Mouse (Mus musculus): ENCODE results near the gene Aatk.

Gene Aatk

DNA sequence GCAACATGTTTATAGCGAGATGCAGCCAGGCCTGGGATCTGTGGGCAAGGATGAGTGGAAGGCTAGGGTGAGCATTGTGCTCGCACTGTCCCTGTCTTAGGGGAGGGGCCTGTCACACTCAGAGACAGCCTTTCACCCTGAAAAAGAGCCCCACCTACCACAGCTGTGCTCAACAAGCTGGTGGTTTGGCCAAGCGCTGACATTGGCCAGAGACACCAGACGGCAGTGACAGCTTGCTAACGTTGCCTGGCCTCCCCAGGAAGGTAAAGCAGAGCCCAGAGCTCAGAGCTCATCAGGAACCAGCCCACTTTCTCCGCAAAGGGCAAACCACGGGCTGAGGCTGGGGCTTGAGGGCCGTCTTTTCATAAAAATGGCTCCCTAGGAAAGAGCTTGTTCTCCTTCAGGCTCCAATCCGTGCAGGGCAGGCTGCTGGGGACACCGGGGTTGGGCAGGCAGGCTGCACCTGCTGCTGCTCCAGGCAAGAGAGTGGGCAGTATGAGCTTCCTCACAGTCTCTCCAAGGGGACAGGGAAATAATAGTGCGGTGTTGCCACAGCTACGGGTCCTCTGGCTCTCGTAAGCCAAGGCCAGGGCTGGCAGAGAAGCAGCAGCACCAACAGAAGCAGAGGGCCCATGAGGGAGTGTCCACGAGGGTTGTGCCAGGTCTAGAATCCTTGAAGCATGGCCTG, 4.3 kb upstream of the Aatk start:
- no peak for DNase-seq

GRCm38 (mm10) chr11:120049067-120049466, 2.1 kb upstream of the Aatk start:
- DNase-seq: no peak

DNA sequence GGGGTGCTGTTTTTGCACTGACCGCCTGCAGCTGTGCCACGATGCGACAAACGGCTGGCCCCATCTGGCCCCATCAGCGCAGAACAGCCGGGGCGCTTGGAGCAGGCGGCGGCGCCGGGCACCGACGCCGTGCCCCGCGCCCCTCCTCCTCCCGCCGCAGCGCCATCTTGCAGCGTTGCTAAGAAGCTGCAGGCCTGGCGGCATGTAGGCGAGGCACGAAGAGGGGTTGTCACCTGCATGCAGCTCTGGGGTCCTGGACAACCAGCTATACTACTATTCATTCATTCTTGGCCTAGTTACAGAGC, 1.2 kb upstream of the Aatk start:
- no peak for DNase-seq

- DNase-seq: no peak
Observed at GRCm38 (mm10) chr11:120047531-120048251, 724 bp upstream of the Aatk start.

GRCm38 (mm10) chr11:120045839-120046552, 971 bp downstream of the Aatk start:
- no peak for DNase-seq

- DNase-seq: no peak
Observed at GRCm38 (mm10) chr11:120045341-120045740, 1.6 kb downstream of the Aatk start.

DNA sequence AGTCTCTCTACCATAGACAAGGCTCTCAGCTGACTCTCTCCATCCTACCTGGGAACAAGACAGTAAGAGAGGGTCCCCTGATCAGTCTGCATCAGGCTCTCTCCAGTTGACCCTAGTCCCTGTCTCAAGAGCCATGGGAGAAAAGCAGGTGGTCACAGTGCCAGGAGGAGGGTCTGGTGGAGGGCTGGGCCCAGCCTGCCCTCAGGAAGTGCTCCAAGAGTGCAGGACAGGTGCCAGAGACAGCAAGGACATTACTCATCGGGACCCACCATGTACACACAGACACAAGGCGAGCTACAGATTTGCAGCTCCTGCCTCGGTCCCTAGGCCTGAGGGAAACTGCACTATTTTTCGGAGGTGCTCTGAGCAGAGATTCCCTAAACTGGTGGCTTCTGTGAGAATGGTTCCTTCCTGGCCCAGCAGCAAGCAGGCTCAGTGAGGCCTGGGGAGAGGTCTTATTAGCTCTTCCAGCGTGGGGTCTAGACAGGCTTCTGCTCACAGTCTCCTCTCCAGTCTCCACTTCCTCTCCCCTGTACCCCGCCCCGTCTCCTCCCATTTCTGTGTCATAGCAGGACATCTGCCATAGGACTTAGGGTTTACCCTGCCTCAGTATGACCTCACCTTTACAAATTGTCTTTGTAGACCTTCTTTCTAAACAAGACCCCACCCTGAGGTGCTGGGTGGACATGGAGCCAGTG, 4.7 kb downstream of the Aatk start:
- DNase-seq: no peak

- no peak for DNase-seq
Observed at GRCm38 (mm10) chr11:120041191-120042123, 5.5 kb downstream of the Aatk start.

- DNase-seq: no peak
Observed at GRCm38 (mm10) chr11:120040440-120040839, 6.5 kb downstream of the Aatk start.

DNA sequence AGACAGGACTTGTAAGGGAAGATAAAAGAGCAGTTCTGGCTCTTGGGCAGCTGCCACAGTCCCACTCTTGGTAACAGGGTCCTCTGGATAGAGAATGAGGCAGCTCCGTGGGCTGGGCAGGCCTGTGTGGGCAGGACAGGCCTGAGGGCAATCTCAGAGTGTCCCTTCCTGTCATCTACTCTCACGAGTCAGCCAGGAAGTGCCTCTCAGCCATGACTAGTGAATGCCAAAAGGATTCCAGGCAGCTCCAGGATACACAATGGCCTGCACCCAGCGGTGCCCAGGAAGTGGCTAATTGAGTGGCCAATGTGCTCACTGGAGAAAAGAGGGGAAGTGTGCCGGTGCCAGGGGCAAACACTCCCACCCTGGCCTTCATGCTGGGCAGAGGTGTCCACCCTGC, 7.4 kb downstream of the Aatk start:
- DNase-seq: no peak

DNA sequence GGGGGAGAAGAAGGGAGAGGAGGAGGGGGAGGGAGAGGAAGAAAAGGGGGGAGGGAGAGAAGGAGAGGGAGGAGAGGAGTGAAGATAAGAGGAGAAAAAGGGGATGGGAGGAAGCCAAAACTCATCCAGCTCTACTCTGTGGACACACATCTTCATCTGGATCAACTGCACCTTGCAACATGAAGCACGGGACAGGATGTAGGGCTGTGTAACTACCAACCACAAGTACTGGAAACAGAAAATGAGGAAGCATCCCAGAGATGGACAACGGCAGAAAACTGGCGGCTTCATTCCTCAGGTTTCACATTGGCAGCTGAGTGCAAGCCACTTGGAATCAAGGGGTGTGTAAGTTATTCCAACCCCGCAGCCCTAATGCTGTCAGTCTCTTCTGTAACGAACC, 12.2 kb downstream of the Aatk start:
- no peak for DNase-seq

- DNase-seq: no peak
Observed at GRCm38 (mm10) chr11:120034306-120034705, 12.7 kb downstream of the Aatk start.

- DNase-seq: no peak
Observed at GRCm38 (mm10) chr11:120033473-120033872, 13.5 kb downstream of the Aatk start.

DNA sequence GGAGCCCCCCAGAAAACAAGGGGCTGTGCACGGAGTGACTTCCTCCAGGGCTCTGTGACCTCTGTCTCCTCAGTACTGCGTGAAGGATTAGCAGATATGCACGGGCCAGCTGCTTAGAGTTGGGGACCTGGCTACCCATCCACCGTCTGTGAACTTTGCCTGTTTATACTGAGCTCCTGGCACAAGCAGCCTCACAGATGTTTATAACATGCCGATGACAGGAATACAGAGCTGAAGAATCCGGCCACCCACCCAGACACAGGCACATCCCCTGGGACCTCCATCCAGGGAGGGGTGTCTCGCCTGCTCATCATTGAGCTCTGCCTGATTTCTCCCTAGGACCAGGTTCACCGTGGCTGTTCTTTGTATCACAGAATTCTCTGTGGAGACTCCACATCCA, 14.9 kb downstream of the Aatk start:
- DNase-seq: no peak

GRCm38 (mm10) chr11:120030145-120030901, 16.6 kb downstream of the Aatk start:
- DNase-seq: peak in 1 of 2 experiments; percentile 29

DNA sequence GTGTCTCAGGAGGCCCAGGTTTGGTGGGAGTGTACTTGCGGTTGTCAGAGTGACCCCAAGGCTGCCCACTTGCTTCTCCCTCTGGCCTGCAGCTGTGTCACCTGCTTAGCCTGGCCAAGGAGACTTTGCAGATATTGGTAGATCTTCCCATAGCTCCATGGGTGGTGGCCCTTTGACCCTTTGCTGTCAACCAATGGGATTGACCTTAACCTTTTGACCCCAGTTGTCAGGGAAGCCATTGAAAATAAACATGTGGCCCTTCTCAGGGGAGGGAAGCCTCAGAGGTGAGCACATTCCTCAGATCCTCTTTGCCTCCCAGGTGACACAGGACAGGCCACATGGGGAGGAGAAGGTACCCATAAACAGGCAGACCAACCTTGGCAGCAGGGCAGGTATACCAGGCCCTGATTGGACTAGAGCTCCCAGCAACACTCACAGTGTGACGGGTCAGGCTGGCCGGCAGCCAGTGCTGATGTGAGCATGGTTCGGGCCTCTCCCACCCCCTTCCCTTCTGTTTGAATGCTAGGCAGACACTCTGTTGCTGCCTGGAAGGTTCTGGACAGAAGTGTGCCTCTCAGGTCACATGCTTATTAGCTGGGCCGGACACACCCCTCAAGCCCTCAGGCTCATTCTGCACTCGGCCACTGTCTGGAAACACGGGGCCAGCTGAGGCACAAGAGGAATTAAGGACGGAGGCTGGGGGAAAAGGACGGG, 17.4 kb downstream of the Aatk start:
- no peak for DNase-seq

DNA sequence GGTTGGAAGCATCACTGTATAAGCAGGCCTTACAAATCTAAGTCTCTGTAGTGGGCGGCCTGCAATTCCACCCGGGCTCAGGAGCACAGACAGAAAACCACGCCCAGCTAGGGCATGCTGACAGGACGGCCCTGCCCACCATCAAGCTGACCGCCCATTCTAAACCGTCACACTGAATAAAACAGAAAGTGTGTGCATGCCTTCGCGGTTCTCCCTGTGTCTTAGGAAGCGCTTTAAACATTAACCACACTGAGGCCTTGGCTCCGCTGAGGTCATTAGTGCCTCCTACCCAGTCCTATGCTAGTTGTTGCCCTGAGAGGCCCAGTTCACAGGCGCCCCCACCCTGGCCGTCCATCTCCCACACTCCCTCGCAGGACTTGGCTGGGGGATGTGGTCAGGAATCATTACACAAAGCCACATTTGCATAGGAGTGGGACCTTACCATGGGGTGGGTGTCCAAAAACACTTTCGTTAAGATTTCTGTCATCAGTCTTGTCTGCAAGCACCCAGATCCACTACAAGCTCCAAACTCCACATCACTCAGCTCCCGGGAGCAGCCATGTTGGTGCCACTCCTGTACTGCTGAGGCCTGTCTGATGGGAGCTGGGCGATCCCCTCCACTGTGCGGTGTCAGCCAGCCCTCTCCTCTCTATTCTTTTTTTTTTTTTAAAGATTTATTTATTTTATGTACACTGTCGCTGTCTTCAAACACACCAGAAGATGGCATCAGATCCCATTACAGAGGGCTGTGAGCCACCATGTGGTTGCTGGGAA, 18.5 kb downstream of the Aatk start:
- DNase-seq: no peak

GRCm38 (mm10) chr11:120026941-120027340, 20.0 kb downstream of the Aatk start:
- no peak for DNase-seq

GRCm38 (mm10) chr11:120022841-120023240, 24.1 kb downstream of the Aatk start:
- DNase-seq: no peak

GRCm38 (mm10) chr11:120022216-120022615, 24.8 kb downstream of the Aatk start:
- DNase-seq: no peak
